Mouse (Mus musculus): ENCODE results near the gene Nbr1.

Gene Nbr1

DNA sequence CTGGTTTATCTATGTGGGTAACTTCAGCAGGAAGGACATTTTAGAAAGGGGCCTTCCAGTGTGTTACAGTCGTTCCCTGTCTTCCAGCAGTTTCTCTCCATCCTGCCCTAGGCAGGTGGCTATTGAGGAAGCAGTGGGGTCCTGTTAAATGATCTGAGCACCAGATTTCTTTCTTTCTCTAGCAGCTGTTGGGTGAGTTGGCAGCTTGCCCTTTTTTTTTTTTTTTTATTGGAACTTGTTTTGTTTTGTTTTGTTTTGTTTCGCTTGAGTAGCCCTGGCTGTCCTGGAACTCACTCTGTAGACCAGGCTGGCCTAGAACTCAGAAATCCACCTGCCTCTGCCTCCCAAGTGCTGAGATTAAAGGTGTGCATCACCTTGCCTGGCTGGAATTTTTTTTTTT, 5.0 kb downstream of the Nbr1 start:
- peak; percentile 3; the same call in 1 of the 2 replicates for TF ChIP-seq GATA4 (IDR thresholded peaks at IDR 0.05; ENCODE audit: insufficient replicate concordance, low read length)

DNA sequence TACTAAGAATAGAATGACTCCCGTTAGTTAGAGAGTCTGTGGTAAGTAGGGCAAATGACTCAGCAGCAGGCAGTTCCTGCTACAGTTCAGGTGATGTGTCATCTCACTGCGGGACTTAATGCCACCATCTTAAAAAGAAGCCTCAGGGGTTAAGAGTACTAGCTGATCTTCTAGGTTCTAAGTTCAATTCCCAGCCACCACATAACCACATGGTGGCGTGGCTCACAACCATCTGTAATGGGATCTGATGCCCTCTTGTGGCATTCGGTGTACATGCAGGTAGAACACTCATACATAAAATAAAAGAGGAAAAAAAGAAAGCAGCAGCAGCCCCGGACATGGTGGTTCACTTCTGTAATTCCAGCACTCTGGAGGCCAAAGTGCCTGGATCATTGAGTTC, 10.4 kb downstream of the Nbr1 start:
- no peak for TF ChIP-seq GATA4 (IDR thresholded peaks at IDR 0.05; ENCODE audit: insufficient replicate concordance, low read length)

DNA sequence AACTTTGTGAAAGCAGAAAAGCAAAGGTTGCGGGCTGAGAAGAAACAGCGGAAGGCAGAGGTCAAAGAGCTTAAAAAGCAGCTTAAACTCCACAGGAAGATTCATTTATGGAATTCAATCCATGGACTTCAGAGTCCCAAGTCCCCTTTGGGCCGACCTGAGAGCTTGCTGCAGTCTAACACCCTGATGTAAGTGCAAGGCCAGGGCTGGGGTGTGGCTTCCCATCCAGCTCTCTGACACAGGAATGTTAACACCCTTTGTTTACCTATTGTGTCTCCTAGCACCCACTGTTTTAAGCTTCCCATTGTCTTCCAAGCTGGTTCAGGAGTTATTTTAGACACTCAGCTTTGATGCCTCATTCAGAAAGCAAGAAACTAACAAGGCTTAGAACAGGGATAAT, 16.5 kb downstream of the Nbr1 start:
- TF ChIP-seq GATA4 (IDR thresholded peaks at IDR 0.05; ENCODE audit: insufficient replicate concordance, low read length) = no peak

DNA sequence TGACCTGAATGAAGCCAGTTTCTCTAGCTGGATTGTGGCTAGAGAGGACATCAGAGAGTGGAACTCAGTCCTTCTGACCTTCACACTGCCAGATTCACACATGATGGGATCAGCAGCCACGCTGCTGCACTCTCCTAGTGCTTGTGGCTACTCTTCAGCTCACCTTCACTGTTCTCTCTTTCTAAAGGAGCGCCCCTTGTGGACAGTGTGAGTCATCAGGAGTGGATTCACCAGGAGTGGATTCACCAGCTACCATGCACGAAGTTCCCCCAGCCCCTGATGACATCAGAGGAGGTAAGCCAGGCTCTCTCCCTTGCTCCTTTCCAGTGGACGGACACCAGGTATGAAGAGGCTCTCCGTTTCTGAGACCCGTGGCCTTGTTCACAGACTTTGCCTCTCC, 24.2 kb downstream of the Nbr1 start:
- no peak for TF ChIP-seq GATA4 (IDR thresholded peaks at IDR 0.05; ENCODE audit: insufficient replicate concordance, low read length)

DNA sequence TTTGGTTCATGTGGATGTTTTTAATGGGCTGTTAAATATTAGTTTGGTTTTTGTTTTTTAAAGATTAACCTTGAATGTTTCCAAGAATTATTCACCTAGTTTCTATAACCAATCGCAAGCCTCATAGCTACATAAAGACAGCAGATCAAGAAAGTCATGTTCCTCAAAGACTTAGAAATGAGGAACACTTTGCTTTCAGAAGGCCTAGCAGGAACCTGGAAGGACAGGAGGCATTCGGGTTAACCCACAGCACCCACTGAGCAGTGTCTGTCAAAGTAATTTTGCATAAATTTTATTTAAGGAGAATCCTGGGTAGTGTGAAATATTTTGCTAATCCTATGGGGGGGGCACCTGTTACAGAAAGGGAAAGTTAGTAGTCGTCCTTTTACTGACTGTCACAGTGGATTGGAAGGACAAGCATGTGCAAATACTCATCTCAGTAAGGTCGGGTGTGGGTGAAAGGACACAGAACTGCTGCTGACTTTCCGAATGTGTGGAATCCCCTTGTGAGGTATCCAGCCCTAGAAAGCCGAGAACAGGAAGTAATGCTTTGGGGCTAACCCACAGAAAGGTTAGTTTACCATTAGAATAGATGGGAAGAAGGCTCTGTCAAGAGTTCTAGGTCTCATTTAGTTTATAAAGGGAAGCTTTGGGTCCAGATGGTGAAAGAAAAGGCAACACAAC, 29.3 kb downstream of the Nbr1 start:
- no peak for TF ChIP-seq GATA4 (IDR thresholded peaks at IDR 0.05; ENCODE audit: insufficient replicate concordance, low read length)

DNA sequence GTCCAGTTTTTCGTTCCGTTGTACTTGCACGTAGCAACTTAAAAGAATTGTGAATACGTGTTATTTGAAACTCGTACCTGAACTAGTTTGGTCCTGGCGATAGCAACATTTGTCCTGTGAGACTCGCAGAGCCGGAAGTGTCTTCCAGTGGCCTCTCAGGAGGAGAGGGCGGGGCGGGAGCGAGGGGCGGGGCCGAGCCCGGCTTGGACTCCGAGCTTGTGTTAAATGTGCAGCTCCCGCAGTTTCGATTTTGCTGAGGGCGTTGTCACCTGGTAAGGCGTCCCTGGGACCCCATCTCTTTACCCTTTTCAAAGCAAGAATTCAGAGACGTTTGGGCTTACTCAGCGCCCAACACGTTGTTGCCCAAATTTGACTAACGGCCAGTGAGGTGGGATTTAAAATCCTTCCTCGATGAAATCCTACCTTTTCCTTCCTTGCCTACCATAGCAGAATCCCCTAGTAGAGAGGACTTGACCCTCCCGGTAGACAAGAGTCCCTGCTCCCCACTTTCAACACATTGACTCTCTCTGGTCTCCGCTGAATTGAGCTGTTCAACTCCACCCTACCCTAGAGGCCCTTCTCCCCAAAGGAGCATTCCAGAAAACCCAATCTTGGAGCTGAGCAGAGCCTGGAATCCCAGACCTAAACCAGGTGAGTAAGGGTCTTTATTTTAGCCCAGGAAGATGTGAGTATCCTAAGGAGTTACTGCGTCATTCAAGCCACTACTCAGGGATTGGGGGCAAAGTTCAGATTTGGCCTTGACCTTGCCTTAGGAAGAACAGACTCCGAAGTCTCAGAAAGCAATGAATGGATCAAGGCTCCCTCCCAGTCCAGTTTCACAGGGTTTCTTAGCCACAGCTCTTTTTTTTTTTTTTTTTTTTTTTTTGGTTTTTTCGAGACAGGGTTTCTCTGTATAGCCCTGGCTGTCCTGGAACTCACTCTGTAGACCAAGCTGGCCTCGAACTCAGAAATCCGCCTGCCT, 30.4 kb downstream of the Nbr1 start, which contains the start of gene Tmem106a:
Gene Tmem106a, plus strand, starts transcription at position 189 of the 982 bp plus-strand sequence.
- no peak for TF ChIP-seq GATA4 (IDR thresholded peaks at IDR 0.05; ENCODE audit: insufficient replicate concordance, low read length)

DNA sequence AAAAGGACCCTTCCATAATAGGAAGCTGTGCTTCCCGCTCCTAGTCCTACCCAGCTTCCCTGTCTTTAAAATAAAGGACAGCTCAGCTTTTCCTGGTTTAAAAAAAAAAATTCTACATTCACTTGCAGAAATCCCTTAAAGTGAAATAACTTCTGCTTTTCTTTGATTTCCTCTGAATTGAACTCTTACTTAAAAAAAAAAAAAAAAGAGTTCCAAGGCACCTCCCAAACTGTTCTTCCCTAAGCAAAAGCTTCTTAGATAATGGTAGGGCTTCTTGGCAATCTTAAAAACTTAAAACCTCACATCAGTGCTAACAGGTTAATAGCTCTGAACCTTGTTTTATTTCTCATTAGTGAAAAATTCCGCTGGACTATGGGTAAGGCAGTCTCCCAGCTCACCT, 31.3 kb downstream of the Nbr1 start:
- TF ChIP-seq GATA4 (IDR thresholded peaks at IDR 0.05; ENCODE audit: insufficient replicate concordance, low read length) = no peak

DNA sequence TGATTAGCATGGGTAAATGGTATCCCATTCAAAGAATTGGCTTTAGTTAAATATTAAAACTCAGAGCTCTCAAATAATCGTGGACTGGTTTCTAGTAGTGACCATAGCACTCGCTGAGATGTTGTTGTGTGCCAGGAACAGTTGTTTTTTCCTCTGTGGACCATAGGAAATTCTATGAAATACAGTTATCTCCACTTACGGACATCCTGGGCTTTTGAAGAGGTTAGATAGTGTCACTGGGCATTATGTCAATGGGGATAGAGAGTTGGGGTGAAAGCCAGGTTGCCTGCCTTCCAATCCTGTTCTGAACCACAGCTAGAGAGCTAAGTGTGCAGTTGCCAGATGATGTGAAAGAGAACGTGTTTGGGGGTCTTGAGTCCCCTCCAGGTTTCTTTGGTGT, 33.9 kb downstream of the Nbr1 start:
- TF ChIP-seq GATA4 (IDR thresholded peaks at IDR 0.05; ENCODE audit: insufficient replicate concordance, low read length) = peak; percentile 92

DNA sequence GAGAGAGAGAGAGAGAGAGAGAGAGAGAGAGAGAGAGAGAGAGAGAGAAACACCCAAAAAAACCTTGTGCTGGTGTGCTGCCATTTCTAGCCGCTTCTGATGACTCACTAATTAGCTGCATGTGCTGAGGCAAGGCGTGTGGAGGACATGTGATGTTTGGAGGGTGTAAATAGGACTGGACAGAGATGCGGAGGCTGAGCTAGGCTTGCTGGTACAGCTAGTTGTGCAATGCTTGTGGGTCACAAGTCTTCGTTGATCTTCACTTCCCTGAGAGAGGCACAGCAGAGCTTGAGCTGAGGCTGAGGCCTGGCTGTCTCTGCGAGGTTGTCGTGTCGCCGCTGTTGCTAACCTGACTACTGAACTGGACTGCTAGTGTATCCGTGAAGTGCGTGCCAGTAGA, 35.7 kb downstream of the Nbr1 start:
- TF ChIP-seq GATA4 (IDR thresholded peaks at IDR 0.05; ENCODE audit: insufficient replicate concordance, low read length) = no peak

DNA sequence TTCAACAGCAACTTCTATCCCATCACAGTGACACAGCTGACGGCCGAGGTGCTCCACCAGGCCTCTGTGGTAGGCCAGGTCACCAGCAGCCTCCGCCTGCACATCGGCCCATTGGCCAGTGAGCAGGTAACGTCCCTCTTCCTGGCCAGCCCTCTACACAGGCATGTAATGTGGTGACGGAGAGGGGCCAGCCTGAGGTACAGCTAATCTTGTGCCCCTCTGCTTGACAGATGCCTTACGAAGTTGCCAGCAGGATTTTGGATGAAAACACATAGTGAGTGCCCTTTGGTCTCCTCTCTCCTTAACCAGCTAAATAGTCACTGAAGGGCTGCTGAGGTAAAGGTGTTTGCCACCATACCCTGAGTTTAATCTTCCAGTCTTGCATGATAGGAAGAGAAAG, 36.9 kb downstream of the Nbr1 start:
- TF ChIP-seq GATA4 (IDR thresholded peaks at IDR 0.05; ENCODE audit: insufficient replicate concordance, low read length) = no peak

DNA sequence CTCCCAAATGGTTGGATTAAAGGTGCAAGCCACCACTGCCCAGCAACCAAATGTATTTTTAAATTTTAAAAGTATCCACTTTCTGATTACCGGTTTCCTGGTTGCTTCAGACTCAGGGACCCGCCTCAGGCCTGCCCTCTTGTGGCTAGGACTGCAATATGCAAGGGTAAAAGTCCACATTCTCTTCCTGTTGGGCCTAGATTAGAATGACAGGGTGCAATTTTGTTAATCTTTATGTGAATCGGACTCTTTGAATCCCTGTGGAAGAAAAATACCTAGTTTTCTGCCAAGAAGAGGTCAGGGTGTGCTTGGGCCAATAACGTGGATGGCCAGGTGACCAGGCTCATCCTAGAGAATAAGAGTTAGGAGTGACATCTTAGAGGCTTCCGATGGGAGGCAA, 37.5 kb downstream of the Nbr1 start:
- TF ChIP-seq GATA4 (IDR thresholded peaks at IDR 0.05; ENCODE audit: insufficient replicate concordance, low read length) = no peak

DNA sequence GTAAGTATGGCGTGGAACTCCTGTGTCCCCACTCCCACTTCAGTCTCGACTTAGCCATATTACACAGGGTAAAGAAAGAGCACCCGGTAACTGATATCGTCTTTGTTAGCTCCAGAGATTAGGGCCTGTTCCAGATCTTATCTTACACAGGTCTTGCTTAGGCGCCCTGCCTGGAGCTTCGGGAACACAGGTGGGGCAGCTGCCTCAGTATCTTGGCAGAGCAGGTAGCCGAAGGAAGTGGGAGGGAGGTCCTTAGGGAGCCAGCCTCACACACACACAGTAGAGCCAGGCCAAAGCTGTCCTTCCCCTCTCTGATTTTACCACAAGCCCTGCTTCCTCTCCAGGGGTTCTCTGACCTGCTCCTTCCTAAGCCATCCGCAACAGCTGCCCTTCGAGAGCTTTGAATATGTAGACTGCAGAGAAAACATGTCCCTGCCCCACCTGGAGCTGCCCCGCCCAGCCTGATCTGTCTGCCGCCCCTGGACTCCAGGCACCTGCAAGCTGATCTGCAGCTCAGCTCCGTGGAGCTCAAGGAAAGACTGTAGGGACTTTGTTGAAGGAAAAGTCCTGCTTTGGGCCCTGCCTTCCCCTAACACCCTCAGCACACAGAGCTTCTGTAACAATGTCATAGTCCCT, 38.2 kb downstream of the Nbr1 start:
- no peak for TF ChIP-seq GATA4 (IDR thresholded peaks at IDR 0.05; ENCODE audit: insufficient replicate concordance, low read length)

DNA sequence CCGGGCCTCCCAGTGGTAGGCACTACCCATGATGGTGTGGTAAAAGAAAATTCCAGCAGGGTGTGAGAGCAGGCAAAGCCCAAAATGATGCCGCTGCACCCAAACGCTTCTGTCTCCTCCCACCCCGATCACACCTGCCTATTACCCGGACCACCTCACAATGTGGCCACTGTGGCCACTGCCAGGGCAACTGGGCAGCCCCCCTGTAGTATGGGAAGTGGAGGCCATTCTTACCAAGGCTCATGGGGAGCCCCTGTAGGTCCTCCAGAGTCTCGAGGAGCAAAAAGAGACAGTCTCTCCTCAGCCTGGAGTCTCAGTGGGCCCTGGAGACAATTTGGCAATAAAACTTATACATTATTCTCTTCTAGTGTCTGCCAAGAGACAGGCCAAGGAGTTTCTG, 47.2 kb downstream of the Nbr1 start, which contains the start of gene Gm11634:
Gene Gm11634, minus strand, starts transcription at position 101 of the 400 bp plus-strand sequence.
- TF ChIP-seq GATA4 (IDR thresholded peaks at IDR 0.05; ENCODE audit: insufficient replicate concordance, low read length) = no peak

DNA sequence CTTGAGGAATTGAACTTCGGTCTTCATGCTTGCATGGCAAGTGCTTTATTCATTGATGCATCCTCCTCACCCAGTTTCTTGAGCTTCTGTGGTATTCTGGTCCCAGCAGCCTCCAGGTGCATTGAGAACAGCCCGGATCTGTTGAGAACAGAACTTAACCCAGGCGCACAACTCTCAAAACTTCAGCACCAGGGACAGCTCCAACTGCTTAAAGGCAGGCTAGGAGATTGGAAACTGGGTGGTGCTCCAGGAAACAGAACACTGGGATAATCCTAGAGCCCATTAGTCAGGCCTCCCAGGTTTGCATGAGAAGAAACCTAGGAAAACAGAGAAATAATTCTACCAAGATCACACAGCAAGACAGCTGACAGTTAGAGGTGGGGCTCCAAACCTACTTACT, 50.5 kb downstream of the Nbr1 start:
- TF ChIP-seq GATA4 (IDR thresholded peaks at IDR 0.05; ENCODE audit: insufficient replicate concordance, low read length) = no peak

DNA sequence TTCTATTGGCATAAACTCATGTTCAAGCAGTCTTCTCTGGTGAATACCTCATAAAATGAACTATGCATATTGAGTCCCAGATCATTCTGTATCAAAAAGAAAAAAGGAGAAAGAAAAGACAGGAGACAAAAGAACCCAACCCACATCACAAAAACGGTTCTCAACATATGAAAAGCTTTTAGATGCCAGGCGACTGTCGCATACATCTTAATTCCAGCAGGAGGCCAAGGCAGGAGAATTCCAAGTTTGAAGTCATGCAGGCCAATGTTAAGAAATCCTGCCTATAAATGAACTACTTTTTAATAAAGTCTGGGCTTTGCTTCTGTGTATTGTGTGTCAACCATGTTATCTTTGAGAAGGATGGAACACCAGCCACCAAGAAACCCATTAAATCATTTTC, 52.2 kb downstream of the Nbr1 start:
- TF ChIP-seq GATA4 (IDR thresholded peaks at IDR 0.05; ENCODE audit: insufficient replicate concordance, low read length) = no peak

DNA sequence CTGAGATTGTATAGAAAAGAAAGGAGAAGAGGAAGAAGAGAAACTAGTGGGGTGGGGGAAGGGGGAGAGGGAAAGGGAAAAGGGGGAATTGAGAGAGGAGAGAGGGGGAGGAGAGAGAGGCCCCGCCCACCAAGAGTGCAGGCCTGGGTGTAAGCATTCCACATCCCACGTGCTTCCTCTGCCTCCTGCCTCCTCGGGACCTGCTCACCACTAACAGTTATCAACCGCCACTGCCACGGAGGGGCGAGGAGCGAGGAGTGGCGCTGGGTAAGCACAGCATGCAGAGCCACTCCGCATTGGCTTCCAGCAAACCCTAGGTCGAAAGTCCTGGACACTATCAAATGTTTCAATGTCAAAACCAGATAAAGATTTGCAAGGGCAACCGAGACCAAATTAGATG, 58.5 kb downstream of the Nbr1 start:
- TF ChIP-seq GATA4 (IDR thresholded peaks at IDR 0.05; ENCODE audit: insufficient replicate concordance, low read length) = no peak

Data from liver, adult (tissue).